Mouse (Mus musculus) kidney, adult 11 months (tissue): ENCODE measurements at regions not wholly inside any gene's neighbourhood (a gene's known extent, or its start where the extent isn't known, plus 50 kb on each side); places are given as distances from the start of the nearest gene placed in this dataset.

ENCODE experiments used
- DNase-seq: peaks from one replicate; pipeline ENCODE4 v3.0.0; 2022

- DNase-seq = no peak
Measured at GRCm38 (mm10) chr1:88902426-88902825, 167.8 kb upstream of the Sh3bp4 start.

GRCm38 (mm10) chr1:88907766-88908463 is 162.3 kb upstream of the Sh3bp4 start:
- no peak for DNase-seq

- no peak for DNase-seq
Measured at GRCm38 (mm10) chr1:88908683-88909082, 161.5 kb upstream of the Sh3bp4 start.

- DNase-seq = no peak
Measured at GRCm38 (mm10) chr1:88909314-88909713, 160.9 kb upstream of the Sh3bp4 start.

- DNase-seq = no peak
Measured at GRCm38 (mm10) chr1:88909864-88910573, 160.2 kb upstream of the Sh3bp4 start.

GRCm38 (mm10) chr1:88911724-88912123 is 158.5 kb upstream of the Sh3bp4 start:
- DNase-seq = no peak

GRCm38 (mm10) chr1:88916531-88917050 is 153.6 kb upstream of the Sh3bp4 start:
- DNase-seq = no peak

GRCm38 (mm10) chr1:88921401-88921800 is 148.8 kb upstream of the Sh3bp4 start:
- no peak for DNase-seq

- no peak for DNase-seq
Measured at GRCm38 (mm10) chr1:88923791-88924581, 146.2 kb upstream of the Sh3bp4 start.

GRCm38 (mm10) chr1:88935191-88935590 is 135.0 kb upstream of the Sh3bp4 start:
- no peak for DNase-seq

GRCm38 (mm10) chr1:88935779-88936178 is 134.4 kb upstream of the Sh3bp4 start:
- no peak for DNase-seq

- DNase-seq = no peak
Measured at GRCm38 (mm10) chr1:88937327-88937726, 132.9 kb upstream of the Sh3bp4 start.

- peak; percentile 53 for DNase-seq
Measured at GRCm38 (mm10) chr1:88938458-88938857, 131.8 kb upstream of the Sh3bp4 start.

GRCm38 (mm10) chr1:88943039-88943438 is 127.2 kb upstream of the Sh3bp4 start:
- DNase-seq = no peak

- DNase-seq = no peak
Measured at GRCm38 (mm10) chr1:88945868-88946267, 124.3 kb upstream of the Sh3bp4 start.

GRCm38 (mm10) chr1:88946374-88946773 is 123.8 kb upstream of the Sh3bp4 start:
- no peak for DNase-seq

GRCm38 (mm10) chr1:88949911-88950310 is 120.3 kb upstream of the Sh3bp4 start:
- no peak for DNase-seq

- DNase-seq = no peak
Measured at GRCm38 (mm10) chr1:88953516-88953915, 116.7 kb upstream of the Sh3bp4 start.

- DNase-seq = no peak
Measured at GRCm38 (mm10) chr1:88954784-88955183, 115.4 kb upstream of the Sh3bp4 start.

- DNase-seq = no peak
Measured at GRCm38 (mm10) chr1:88957061-88957460, 113.2 kb upstream of the Sh3bp4 start.

- no peak for DNase-seq
Measured at GRCm38 (mm10) chr1:88959715-88960114, 110.5 kb upstream of the Sh3bp4 start.

GRCm38 (mm10) chr1:88960142-88960541 is 110.1 kb upstream of the Sh3bp4 start:
- DNase-seq = no peak

GRCm38 (mm10) chr1:88964045-88964747 is 106.0 kb upstream of the Sh3bp4 start:
- DNase-seq = no peak
